Mouse (Mus musculus) fibroblast of lung, adult 2 months (primary cell): Measurements from ENCODE around the gene Ddr2.
"Not testable (repeated sequence)": the region's sequence is repeated elsewhere in the genome, so short reads cannot be mapped to it uniquely, and the experiment has no call there.

ENCODE experiments used
- DNase-seq: peaks from one replicate; pipeline ENCODE4 v3.0.0-alpha.2; 2011; ENCODE audit warnings: low read depth

The Ddr2 gene

GRCm38 (mm10) chr1:170102814-170103213 lies 7.7 kb downstream of the Ddr2 start:
- not testable (repeated sequence) for DNase-seq

- DNase-seq: no peak
Observed at GRCm38 (mm10) chr1:170086631-170087030, 23.9 kb downstream of the Ddr2 start.

- DNase-seq: no peak
Observed at GRCm38 (mm10) chr1:170084151-170084796, 26.3 kb downstream of the Ddr2 start.

- DNase-seq: no peak
Observed at GRCm38 (mm10) chr1:170080907-170081306, 29.7 kb downstream of the Ddr2 start.

DNA sequence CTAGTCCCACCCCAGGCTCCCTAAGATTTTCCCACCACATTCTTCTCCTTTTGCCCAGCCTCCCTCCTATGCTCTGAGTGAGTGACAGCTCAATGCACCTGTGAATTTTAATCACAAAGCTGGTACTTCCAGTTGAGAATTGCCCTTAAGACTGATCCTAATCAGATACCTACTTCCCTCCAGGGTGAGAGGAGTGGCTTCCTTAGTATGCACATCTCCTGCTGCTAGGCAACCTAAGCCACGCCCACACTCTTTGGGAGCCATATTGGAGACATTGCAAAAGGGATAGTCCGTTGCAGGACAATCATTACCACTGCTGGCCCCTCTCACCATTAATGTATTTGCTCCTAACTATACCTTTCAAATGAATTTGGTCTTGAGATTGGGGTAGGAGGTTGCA lies 31.1 kb downstream of the Ddr2 start:
- DNase-seq: no peak

DNA sequence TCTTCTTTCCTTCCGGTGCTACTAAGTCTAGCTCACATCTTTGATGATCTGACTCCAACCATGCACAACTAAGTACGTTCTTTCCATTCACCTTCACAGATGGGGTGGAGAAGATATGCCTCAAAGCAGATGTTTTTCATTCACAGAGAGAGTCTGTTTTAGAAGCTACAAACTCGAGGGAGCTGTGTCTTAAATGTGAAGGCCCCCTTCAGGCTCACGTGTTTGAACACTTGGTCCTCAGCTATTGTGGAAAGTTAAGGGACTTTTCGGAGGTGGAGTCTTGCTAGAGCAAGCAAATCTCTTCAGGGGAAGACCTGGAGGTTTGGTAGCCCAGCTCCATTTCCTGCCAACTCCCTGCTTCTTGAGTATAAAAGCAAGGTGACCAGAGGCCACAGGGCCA lies 34.2 kb downstream of the Ddr2 start:
- no peak for DNase-seq

DNA sequence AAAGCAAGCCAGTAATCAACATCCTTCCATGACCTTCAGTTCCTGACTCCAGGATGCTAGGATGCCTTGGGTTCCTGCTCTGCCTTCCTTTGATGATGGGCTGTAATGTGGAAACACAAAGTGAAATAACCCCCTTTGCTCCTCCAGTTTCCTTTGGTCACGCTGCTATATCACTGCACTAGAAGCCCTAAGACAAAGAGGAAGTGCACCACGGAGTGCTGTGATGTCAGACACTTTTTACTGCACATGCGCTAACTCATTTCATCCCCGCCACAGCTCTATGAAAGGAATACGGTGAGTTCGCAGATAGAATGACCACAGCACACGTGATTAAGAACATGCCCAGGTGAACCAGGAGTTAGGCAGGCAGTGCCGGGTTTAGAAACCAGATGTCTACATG lies 36.8 kb downstream of the Ddr2 start:
- DNase-seq: no peak

- no peak for DNase-seq
Observed at GRCm38 (mm10) chr1:170069143-170069542, 41.4 kb downstream of the Ddr2 start.

- no peak for DNase-seq
Observed at GRCm38 (mm10) chr1:170065931-170066330, 44.6 kb downstream of the Ddr2 start.

GRCm38 (mm10) chr1:170065009-170065408 lies 45.6 kb downstream of the Ddr2 start:
- DNase-seq: no peak

- DNase-seq: peak; percentile 64
Observed at GRCm38 (mm10) chr1:170064083-170064494, 46.5 kb downstream of the Ddr2 start.

GRCm38 (mm10) chr1:170060214-170060613 lies 50.3 kb downstream of the Ddr2 start:
- no peak for DNase-seq

DNA sequence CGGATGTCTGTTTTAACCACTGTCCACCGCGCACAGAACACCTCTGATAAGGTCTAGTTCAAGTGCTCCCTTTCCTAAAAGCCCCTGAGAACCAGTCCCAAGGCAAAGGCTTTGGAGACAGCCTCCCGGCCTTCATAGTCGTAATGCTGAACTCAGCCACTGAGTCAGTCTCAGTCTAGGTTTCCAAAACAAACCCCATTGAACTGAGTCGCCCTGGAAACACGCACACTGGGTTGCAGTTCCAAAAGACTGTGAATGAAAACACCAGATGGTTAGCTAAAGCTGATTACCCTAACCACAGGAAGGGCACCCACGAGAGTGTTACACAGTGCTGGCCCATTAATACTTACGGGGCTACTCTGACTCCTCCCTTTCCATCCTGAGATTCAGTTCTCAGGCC lies 51.2 kb downstream of the Ddr2 start:
- peak; percentile 87 for DNase-seq

GRCm38 (mm10) chr1:170058051-170058450 lies 52.5 kb downstream of the Ddr2 start:
- DNase-seq: peak; percentile 75

- no peak for DNase-seq
Observed at GRCm38 (mm10) chr1:170057607-170058006, 53.0 kb downstream of the Ddr2 start.

DNA sequence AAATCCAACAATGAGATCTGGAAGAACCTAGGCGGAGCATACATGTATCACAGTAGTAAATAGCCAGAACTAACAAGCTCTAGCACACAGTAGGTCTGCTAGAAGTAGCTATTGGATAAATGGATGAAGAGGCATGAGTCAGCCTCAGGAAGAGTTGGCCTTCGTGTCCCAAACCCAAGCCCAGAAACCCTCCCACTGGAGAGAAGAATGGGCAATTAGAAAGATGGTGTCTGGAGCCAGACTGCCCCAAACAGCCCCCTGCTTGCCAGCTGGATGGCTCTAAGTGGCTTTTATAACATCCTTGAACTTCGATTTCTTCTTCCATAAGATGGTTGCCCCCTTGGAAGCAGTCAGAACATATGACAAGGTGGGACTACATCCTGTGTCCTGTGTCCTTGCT lies 53.6 kb downstream of the Ddr2 start:
- no peak for DNase-seq

GRCm38 (mm10) chr1:170056214-170056613 lies 54.3 kb downstream of the Ddr2 start:
- no peak for DNase-seq

GRCm38 (mm10) chr1:170052469-170053065 lies 58.0 kb downstream of the Ddr2 start:
- DNase-seq: no peak

- no peak for DNase-seq
Observed at GRCm38 (mm10) chr1:170051631-170052177, 58.9 kb downstream of the Ddr2 start.

GRCm38 (mm10) chr1:170048434-170048833 lies 62.1 kb downstream of the Ddr2 start:
- no peak for DNase-seq

DNA sequence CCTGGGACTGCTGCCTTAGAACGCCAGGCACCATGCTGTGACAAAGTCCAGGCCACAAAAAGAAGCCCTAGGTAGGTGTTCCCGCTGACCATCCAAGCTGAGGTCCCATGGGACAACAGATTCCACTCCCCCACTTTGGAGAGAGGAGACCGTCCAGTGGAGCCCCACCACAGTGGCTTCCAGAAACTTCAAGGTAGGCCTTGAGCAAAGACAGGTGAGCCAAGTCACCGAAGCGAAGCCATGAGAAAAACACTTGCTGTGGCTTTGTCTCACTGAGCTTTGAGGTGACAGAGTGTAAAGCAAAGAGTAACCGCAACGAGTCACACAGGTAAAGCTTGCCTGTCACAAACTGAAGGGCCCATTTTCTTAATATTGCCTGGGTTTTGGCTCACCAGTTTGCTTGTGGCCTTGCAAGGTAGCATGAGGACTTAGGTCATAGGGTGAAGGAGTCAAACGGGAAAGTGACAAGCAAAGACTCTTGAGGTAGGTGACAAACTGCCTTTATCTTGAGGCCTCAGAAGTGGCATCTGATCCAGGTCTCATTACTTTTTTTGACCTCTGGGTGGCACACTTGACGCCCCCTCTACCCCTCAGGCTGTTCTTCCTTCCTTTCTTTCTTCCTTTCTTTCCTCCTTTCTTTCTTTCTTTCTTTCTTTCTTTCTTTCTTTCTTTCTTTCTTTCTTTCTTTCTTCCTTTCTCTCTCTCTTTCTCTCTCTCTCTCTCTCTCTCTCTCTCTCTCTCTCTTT lies 65.7 kb downstream of the Ddr2 start:
- no peak for DNase-seq

DNA sequence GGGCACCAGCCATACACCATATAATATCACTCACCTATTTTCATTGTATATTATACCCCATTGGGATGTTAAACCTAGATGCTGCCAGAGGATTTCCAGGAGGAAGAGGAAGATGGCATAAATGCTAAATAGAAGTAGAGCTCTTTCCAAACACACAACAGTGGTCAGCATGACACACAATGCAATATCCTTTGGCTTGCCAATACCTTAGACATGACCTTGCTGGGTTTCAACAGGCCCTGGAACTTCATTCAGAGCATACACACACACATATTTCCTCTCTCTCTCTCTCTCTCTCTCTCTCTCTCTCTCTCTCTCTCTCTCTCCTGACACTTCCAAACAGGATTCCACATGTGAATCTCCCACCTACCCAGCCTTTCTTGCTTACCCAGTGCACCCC lies 66.8 kb downstream of the Ddr2 start:
- DNase-seq: no peak

GRCm38 (mm10) chr1:170042996-170043395 lies 67.6 kb downstream of the Ddr2 start:
- no peak for DNase-seq
